Mouse (Mus musculus): ENCODE results near the gene Prnd. TPM values are rescaled to one million over a fixed set of nuclear protein-coding genes. Genes with fewer than 3 reads are reported as not detected.

Gene Prnd
- polyA plus RNA-seq, 1 experiment from 2014 or later, result 3.2 TPM

Other genes with a start within 250 kb of the Prnd start
- gene Erv3, start 91.1 kb upstream of the Prnd start, polyA plus RNA-seq (2014; fragmentation: Nextera tagmentation; extraction: Ambion mirVana), result not detected in 2 replicates
- 47.0 and 53.2 TPM in 2 replicates for gene Prnp, start 40.9 kb upstream of the Prnd start, polyA plus RNA-seq (2014; fragmentation: Nextera tagmentation; extraction: Ambion mirVana)
- not detected in 2 replicates for gene Prn, start 40.9 kb upstream of the Prnd start, polyA plus RNA-seq (2014; fragmentation: Nextera tagmentation; extraction: Ambion mirVana)
- gene Rassf2, start 79.4 kb downstream of the Prnd start, polyA plus RNA-seq (2014; fragmentation: Nextera tagmentation; extraction: Ambion mirVana), result 3.1 and 3.9 TPM in 2 replicates
- 8.7 and 10.2 TPM in 2 replicates for gene Slc23a2, start 194.2 kb downstream of the Prnd start, polyA plus RNA-seq (2014; fragmentation: Nextera tagmentation; extraction: Ambion mirVana)